Mouse (Mus musculus): ENCODE results near the gene Plvap.
A peak's percentile ranks its signal among the peaks of the same experiment; 100 is the strongest.

DNA sequence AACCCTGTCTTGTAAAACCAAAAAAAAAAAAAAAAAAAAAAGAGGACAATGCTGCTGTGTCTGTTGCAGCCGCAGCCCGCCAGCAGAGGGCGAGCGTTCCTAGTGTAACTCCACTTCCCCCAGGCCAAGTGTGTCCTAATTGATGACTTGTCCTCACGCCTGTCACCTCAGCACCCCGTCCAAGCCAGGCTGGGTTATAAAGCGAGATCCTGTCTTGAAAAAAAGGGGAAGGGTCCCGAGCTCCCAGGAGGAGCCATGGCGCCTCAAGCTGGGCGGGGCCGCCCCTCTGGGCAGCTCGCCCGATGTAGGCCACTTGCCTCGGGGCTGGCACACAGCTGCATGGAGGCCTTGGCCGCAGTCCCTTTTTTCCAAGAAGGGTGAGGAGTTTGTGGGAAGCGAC, 16.5 kb downstream of the Plvap start:
- TF ChIP-seq CTCF (IDR thresholded peaks at IDR 0.05; ENCODE audit: extremely low read depth, insufficient read depth, low read length) (peak; percentile 55), POLR2A (IDR thresholded peaks at IDR 0.05; ENCODE audit: extremely low read depth, insufficient read depth, low read length) (no peak)

Data from cortical plate, adult 2 months (tissue).